Mouse (Mus musculus): ENCODE measurements at regions not wholly inside any gene's neighbourhood (a gene's known extent, or its start where the extent isn't known, plus 50 kb on each side); places are given as distances from the start of the nearest gene placed in this dataset.

DNA sequence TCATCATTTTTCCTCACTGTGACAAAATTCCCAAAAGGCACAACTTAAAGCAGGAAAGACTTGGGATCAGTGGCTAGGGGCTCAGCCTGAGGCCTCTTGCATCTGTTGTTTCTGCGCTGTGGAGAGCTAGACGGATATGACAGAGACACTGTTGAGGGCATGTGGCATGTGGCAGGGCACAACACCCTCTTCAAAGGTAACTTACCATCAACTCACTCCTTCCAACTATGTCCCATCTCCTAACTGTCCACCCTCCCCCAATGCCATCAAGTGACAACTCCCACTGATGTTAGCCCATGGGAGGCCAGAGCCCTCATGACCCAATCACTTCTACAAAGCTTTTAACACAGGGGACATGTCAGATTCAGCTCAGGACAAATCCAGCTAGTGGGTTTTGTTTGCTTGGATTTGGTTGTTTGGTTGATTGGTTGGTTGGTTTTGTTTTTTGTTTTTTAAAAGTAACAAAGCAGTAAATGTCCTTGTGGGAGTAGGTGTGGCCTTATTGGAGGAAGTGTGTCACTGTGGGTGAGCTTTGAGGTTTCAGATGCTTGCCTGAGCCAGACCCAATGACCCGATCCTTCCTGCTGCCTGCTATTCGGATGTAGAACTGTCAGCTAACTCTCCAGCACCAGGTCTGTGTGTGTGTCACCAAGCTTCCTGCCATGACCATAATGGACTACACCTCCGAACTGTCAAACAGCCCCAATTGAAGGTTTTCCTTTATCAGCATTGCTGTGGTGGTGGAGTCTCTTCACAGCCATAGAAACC lies 53.2 kb upstream of the Lef1 start:
- ATAC-seq (ENCODE audit: insufficient read depth, low read depth) (no peak), DNase-seq (ENCODE audit: low spot score) (no peak)
- Histone ChIP-seq H3K4me1 (ENCODE audit: control insufficient read depth, insufficient read depth) (no peaks in the 10 kb centered on the region), H3K36me3 (replicated peaks; ENCODE audit: control insufficient read depth, insufficient read depth, low read length) (no peaks in the 10 kb centered on the region), H3K9ac (replicated peaks; ENCODE audit: low read depth, low read length) (no peak overlapping the region), H3K27me3 (ENCODE audit: control insufficient read depth, insufficient read depth, low read length) (no peaks in the 10 kb centered on the region), H3K9me3 (replicated peaks; ENCODE audit: control insufficient read depth, low read length) (no peaks in the 10 kb centered on the region), H3K4me3 (ENCODE audit: low read depth, low read length) (no peak overlapping the region), H3K27ac (ENCODE audit: low read depth) (no peak overlapping the region), H3K4me2 (ENCODE audit: low read depth, low read length) (no peak overlapping the region)
- TF ChIP-seq EP300 (IDR thresholded peaks at IDR 0.05; ENCODE audit: low read depth) (no peak), CTCF (IDR thresholded peaks at IDR 0.05; ENCODE audit: low read depth) (no peak)
- 73% methylated on average over 5 of the region's 5 CpGs for WGBS

DNA sequence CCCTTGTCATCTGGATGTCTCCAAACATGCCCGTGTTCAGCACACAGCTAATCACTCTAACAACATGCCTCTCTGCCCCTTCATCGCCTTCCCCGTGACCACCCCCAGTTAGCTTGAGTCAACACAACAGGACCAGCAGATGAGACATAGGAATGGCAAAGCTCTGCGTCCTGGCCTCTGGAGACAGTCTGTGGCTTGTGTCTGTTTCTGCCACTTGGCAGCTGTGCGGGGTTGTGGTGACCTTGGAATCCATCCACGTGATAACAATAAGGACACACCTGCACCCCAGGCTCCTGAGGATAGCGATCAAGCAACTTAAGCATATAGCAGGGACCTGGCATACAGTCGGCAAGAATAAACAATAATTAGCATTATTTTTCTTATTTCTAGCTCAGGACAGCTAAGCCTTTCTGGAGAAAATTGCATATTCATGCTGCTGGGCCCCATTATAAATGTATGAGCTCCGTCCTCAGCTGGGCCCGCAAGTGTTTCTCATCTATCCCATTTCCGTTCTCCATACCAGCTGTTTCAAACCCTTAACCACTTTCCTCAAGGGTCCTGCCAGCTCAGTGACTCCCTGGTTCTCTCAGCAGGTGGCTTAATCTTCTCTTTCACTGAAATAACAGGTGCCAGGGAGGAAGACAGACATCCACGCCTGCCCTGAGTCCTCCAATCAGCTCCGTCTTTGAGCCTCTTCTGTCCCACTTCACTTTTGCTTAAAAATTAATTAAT lies 55.9 kb upstream of the Lef1 start:
- no peak overlapping the region for H3K4me2 ChIP-seq (ENCODE audit: low read depth, low read length)
- H3K9me3 ChIP-seq (replicated peaks; ENCODE audit: control insufficient read depth, low read length) = no peaks in the 10 kb centered on the region
- no peak overlapping the region for H3K27ac ChIP-seq (ENCODE audit: low read depth)
- no peak overlapping the region for H3K4me3 ChIP-seq (ENCODE audit: low read depth, low read length)
- DNase-seq (ENCODE audit: low spot score) = no peak
- 58% methylated on average over 13 of the region's 13 CpGs for WGBS
- no peak overlapping the region for H3K9ac ChIP-seq (replicated peaks; ENCODE audit: low read depth, low read length)
- no peaks in the 10 kb centered on the region for H3K36me3 ChIP-seq (replicated peaks; ENCODE audit: control insufficient read depth, insufficient read depth, low read length)
- H3K27me3 ChIP-seq (ENCODE audit: control insufficient read depth, insufficient read depth, low read length) = no peaks in the 10 kb centered on the region
- ATAC-seq (ENCODE audit: insufficient read depth, low read depth) = no peak
- TF ChIP-seq EP300 (IDR thresholded peaks at IDR 0.05; ENCODE audit: low read depth) = no peak
- TF ChIP-seq CTCF (IDR thresholded peaks at IDR 0.05; ENCODE audit: low read depth) = no peak
- H3K4me1 ChIP-seq (ENCODE audit: control insufficient read depth, insufficient read depth) = no peaks in the 10 kb centered on the region

DNA sequence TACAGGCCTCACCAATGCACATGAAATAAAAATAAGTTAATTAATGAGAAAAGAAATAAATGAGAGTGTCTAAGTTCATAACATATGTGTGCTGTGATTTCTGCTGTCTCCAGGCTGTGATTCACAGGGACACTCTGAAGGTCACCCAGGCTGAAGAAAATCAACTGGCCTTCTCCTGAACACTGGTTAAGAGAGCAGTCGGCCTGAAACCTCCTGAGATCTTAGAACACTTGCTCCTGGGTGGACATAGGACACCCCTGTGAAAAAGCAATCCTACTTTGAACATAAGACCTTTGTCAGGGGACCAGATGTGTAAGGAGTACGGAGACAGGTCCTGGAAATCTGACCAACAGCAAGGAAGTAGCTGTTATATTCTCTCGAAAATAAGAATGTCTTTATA lies 62.6 kb upstream of the Lef1 start:
- H3K4me3 ChIP-seq (ENCODE audit: low read depth, low read length) = no peak overlapping the region
- H3K4me2 ChIP-seq (ENCODE audit: low read depth, low read length) = no peak overlapping the region
- H3K27me3 ChIP-seq (ENCODE audit: control insufficient read depth, insufficient read depth, low read length) = no peaks in the 10 kb centered on the region
- no peaks in the 10 kb centered on the region for H3K9me3 ChIP-seq (replicated peaks; ENCODE audit: control insufficient read depth, low read length)
- 62% methylated on average over 3 of the region's 3 CpGs for WGBS
- no peaks in the 10 kb centered on the region for H3K36me3 ChIP-seq (replicated peaks; ENCODE audit: control insufficient read depth, insufficient read depth, low read length)
- no peak overlapping the region for H3K27ac ChIP-seq (ENCODE audit: low read depth)
- no peaks in the 10 kb centered on the region for H3K4me1 ChIP-seq (ENCODE audit: control insufficient read depth, insufficient read depth)
- ATAC-seq (ENCODE audit: insufficient read depth, low read depth) (no peak), DNase-seq (ENCODE audit: low spot score) (no peak)
- TF ChIP-seq EP300 (IDR thresholded peaks at IDR 0.05; ENCODE audit: low read depth) (no peak), CTCF (IDR thresholded peaks at IDR 0.05; ENCODE audit: low read depth) (no peak)
- no peak overlapping the region for H3K9ac ChIP-seq (replicated peaks; ENCODE audit: low read depth, low read length)

DNA sequence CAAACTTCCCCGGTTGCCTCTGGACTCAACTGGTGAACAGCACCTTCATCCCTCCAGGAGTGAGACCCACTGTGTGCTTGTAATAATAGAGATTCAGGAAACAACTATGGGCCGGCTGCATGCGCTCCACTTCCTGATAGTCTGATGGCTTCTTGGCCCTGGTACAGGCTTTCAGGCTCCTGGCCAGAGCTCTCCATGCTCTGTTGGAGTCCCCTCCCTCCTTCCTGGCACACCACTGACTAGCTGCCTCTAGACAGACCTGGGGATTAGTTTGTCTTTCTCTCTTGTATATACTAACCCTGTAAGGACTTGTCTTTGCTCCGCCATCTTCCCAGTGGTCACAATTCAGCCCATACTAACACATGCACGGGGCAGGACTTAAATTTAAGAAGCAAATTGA lies 63.9 kb upstream of the Lef1 start:
- H3K4me3 ChIP-seq (ENCODE audit: low read depth, low read length) = no peak overlapping the region
- no peaks in the 10 kb centered on the region for H3K36me3 ChIP-seq (replicated peaks; ENCODE audit: control insufficient read depth, insufficient read depth, low read length)
- 42% methylated on average over 5 of the region's 5 CpGs for WGBS
- no peak overlapping the region for H3K9ac ChIP-seq (replicated peaks; ENCODE audit: low read depth, low read length)
- no peaks in the 10 kb centered on the region for H3K27me3 ChIP-seq (ENCODE audit: control insufficient read depth, insufficient read depth, low read length)
- TF ChIP-seq EP300 (IDR thresholded peaks at IDR 0.05; ENCODE audit: low read depth) (no peak), CTCF (IDR thresholded peaks at IDR 0.05; ENCODE audit: low read depth) (no peak)
- H3K27ac ChIP-seq (ENCODE audit: low read depth) = no peak overlapping the region
- no peak overlapping the region for H3K4me2 ChIP-seq (ENCODE audit: low read depth, low read length)
- DNase-seq (ENCODE audit: low spot score) (peak; percentile 47), ATAC-seq (ENCODE audit: insufficient read depth, low read depth) (peak; percentile 66; the same call in 1 of the 2 replicates)
- H3K4me1 ChIP-seq (ENCODE audit: control insufficient read depth, insufficient read depth) = no peaks in the 10 kb centered on the region
- no peaks in the 10 kb centered on the region for H3K9me3 ChIP-seq (replicated peaks; ENCODE audit: control insufficient read depth, low read length)

DNA sequence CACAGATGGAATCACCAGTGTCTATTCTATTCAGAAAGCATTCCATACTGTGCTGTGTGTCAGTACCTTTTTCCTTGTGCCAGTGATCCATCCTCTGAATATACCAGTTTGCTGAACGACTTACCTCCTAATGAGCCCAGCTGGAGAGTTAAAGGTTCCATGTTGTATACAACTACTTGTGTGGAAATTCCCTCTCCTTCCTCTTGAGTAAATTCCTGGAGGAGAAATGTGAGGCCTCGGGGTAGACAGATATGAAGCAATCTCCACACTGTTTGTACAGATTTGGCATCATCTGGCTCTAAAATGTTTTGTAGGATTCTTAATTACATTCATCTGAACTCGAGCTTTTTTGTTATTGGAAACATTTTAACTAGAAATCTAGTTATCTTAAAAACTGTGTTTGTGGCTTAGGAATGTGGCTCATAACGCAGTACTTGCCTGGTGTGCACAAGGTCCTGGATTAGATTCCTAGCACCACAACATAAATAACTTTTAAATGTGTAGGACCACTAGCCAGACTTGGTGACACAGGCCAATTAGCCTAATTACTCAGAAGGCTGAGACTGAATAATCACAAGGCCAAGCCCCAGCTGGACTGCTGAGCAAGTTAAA lies 70.0 kb upstream of the Lef1 start:
- DNase-seq (ENCODE audit: low spot score) = no peak
- Histone ChIP-seq H3K4me2 (ENCODE audit: low read depth, low read length) (no peak overlapping the region), H3K36me3 (replicated peaks; ENCODE audit: control insufficient read depth, insufficient read depth, low read length) (no peaks in the 10 kb centered on the region), H3K4me1 (ENCODE audit: control insufficient read depth, insufficient read depth) (no peaks in the 10 kb centered on the region), H3K27ac (ENCODE audit: low read depth) (no peak overlapping the region), H3K9ac (replicated peaks; ENCODE audit: low read depth, low read length) (no peak overlapping the region), H3K4me3 (ENCODE audit: low read depth, low read length) (no peak overlapping the region), H3K27me3 (ENCODE audit: control insufficient read depth, insufficient read depth, low read length) (no peaks in the 10 kb centered on the region), H3K9me3 (replicated peaks; ENCODE audit: control insufficient read depth, low read length) (0 out of 2 replicates have a peak, but pooled peaks cover 4% of the 10 kb centered on the region)
- TF ChIP-seq EP300 (IDR thresholded peaks at IDR 0.05; ENCODE audit: low read depth) (no peak), CTCF (IDR thresholded peaks at IDR 0.05; ENCODE audit: low read depth) (no peak)
- WGBS = 60% methylated on average over 4 of the region's 4 CpGs
- no peak for ATAC-seq (ENCODE audit: insufficient read depth, low read depth)
